Mouse (Mus musculus) common myeloid progenitor, adult 5-6 weeks (primary cell): ENCODE measurements at regions not wholly inside any gene's neighbourhood (a gene's known extent, or its start where the extent isn't known, plus 50 kb on each side); places are given as distances from the start of the nearest gene placed in this dataset.
"Not testable (repeated sequence)": the region's sequence is repeated elsewhere in the genome, so short reads cannot be mapped to it uniquely, and the experiment has no call there.

Experiments
- ATAC-seq: replicated peaks from 2 replicates; pipeline ENCODE4 v1.8.0; 2016; ENCODE audit warnings: low read depth, mild to moderate bottlenecking, moderate TSS enrichment, inconsistent platforms; ENCODE audit not compliant: poor library complexity, severe bottlenecking

- no peak for ATAC-seq
These were observed 645.0 kb upstream of the Gm19410 start for GRCm38 (mm10) chr8:35120612-35121011.

- no peak for ATAC-seq
These were observed 644.5 kb upstream of the Gm19410 start for GRCm38 (mm10) chr8:35121084-35121483.

DNA sequence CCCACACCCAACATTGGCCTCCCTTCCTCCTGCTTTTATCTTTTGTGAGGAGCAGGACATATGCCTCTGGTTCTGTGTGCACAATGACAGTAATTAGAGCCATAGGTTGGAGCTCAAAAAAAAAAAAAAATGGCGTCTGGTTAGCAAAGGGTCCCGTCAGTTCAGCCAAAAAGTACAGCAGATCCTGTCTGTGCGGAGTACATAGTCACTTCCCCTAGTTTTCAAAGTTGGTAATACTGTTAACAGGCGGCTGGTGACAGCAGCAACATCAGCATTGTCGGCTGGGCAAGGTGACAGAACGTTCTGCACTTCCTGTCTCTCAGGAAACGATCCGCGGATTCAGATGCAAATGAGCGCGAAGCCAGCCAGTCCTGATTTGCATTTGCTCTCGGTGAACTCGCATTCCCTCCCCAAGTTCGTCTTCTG, 642.4 kb upstream of the Gm19410 start:
- peak; percentile 97 for ATAC-seq

DNA sequence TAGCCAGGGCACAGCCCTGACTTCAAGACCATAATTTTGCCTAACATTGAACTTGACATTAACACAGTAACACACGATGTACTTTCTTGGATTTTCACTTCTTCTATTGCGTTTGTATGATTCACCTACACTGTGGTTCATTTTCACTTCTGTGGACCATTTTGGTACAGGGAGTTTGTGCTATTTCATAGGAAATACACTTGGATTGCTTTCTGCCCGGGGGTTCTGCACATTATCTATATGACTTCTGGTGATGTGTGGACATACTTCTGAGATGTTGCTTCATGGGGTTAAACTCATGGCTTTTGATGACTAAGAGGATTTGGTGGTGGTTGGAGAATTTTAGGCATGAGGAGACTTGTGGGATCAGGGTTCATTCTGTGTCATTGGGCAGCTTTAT, 640.4 kb upstream of the Gm19410 start:
- ATAC-seq: 0 out of 2 replicates have a peak, but pooled peaks have one; percentile 15

- ATAC-seq: no peak
These were observed 633.3 kb upstream of the Gm19410 start for GRCm38 (mm10) chr8:35132281-35132680.

DNA sequence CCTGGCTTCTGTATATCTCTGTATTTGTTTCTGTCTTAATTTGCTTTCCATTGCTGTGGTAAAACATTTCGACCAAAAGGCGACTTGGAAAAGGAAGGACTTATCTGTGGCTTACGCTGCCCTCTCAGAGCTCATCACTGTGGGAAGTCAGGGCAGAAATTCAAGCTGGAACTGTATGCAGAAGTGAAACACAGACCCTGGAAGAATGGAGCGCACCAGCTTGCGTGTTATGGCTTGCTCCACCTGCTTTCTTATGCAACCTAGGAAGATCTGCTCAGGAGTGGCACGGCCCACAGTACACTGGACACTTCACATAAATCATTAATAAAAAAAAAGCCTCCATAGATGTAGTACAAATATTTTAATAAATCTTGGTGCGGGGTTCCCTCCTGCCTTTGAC, 630.0 kb upstream of the Gm19410 start:
- peak; percentile 91 for ATAC-seq

GRCm38 (mm10) chr8:35136643-35137042, 628.9 kb upstream of the Gm19410 start:
- ATAC-seq: peak; percentile 57

DNA sequence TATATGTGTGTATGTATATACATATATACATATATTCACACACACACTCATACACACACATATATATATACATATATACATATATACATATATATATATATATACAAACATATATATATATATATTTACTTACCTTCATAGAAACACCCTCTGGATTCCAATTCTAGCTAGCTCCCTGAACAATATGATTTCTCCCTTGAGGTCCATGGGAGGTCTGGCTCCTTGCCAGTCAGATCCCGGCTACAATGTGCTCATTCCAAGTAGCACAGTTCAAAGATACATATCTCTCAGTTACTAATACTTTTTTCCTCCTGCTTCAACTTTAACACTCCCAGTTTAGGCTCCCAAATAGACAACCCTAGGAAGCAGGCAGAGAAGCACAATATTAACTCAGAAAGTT, 624.8 kb upstream of the Gm19410 start:
- ATAC-seq: no peak

- no peak for ATAC-seq
These were observed 622.5 kb upstream of the Gm19410 start for GRCm38 (mm10) chr8:35143018-35143656.

DNA sequence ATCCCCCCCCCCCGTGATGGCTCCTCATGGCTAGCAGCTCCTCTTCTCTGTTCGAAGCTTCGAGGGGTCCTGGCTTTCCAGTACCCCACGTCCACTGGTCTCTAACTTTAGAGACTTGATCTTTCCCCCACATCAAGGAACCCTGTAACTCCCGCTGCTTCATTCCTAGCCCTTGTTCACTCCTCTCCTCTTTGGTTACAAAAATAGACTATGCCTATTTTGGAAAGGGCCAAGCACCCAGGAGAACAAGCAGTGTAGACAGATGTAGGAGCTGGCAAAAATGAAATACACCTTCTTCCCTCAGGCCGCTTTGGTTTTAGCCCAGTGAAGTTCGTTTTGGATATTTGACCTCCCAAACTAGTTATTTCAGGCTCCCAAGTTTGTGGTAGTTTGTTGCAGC, 621.9 kb upstream of the Gm19410 start:
- no peak for ATAC-seq

DNA sequence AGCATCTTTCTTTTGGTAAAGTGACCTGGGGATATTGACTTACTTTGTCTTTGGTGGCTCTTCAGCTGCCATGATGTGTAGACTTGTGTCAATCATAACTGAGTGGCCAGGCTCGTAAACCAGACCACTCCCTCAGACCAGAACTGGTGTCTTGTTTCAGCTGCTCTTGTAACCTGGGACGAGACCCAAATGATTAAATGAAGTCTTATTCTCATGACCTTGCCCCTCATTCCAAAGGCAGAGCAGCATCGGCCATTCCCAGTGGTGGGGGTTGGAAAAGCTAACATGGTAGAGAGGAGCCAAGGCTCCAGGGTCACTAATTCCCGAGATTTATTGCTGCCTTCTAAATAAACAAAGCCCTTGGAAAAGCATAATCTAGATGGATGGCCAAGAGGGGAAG, 621.2 kb upstream of the Gm19410 start:
- no peak for ATAC-seq

GRCm38 (mm10) chr8:35147481-35147880, 618.1 kb upstream of the Gm19410 start:
- ATAC-seq: no peak

- ATAC-seq: no peak
These were observed 617.6 kb upstream of the Gm19410 start for GRCm38 (mm10) chr8:35147967-35148366.

DNA sequence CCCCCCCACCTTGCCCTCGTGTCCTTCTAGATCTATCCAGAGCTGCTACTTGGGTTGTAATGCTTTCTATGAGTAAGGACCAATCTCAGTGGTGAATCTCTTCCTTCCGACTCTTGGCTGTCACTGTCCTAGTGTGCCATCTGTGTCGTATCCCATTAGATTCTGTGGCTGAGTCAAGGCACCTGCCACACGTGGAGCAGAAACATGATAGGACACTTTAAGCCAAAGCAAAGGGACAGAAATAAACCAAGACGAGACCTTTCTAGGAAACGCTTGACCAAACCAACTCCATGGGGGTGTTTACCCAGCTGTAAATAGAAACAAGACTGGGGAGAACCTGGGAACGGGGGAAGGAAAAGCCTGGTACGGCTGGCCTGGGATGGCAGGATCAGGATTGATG, 613.0 kb upstream of the Gm19410 start:
- ATAC-seq: no peak

GRCm38 (mm10) chr8:35156272-35156671, 609.3 kb upstream of the Gm19410 start:
- no peak for ATAC-seq

DNA sequence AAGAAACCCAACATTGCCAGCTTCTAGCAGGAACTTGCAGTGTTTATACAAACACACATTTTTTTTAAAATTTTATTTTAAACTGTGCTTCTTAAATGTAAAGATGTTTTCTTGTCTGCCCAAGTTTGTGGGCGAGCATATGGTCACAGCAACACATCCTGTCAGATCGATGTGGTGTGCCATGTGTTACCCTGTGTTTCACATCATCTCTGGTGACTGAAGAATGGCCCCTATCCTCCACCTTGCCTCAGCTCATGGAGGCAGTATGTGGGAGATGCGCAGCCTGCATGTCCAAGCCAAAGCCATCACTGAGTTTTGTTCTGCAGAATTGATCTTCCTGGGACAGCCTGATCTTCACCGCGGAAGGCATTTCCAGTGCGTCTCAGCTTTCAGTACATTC, 607.9 kb upstream of the Gm19410 start:
- ATAC-seq: 0 out of 2 replicates have a peak, but pooled peaks have one; percentile 32

- peak; percentile 88 for ATAC-seq
These were observed 606.3 kb upstream of the Gm19410 start for GRCm38 (mm10) chr8:35159329-35159728.

DNA sequence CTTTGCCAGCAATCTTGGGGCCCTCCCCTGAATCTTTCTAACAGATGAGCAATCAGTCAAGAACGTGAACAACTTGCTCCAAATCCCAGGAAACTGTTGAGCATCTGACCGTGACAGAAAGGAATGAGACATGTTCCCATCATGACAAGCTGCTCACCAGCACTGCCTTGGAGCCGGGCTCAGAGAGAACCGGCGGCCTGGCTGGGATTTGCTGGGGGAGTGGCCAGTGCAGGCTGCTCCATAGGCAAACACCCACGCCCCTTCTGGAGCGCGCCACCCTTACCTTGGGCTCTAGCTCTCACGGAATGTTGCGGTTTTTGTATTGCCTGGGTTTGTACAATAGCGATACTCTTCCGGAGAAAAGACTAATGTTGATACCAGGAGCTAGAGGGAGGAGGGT, 605.4 kb upstream of the Gm19410 start:
- no peak for ATAC-seq

DNA sequence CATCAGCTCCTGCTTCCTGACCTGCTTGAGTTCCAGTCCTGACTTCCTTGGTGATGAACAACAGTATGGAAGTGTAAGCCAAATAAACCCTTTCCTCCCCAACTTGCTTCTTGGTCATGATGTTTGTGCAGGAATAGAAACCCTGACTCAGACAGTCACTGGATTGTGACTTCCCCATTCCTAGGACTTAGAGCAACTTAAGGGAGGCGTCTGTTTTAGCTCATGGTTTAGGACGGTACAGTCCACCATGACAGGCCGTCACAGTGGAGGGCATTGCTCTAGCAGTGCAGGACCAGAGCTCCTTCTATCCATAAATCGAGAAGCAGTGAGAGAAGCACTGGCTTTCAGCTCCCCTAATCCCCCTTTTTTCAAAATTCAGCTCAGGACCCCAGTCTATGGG, 603.4 kb upstream of the Gm19410 start:
- ATAC-seq: not testable (repeated sequence)

DNA sequence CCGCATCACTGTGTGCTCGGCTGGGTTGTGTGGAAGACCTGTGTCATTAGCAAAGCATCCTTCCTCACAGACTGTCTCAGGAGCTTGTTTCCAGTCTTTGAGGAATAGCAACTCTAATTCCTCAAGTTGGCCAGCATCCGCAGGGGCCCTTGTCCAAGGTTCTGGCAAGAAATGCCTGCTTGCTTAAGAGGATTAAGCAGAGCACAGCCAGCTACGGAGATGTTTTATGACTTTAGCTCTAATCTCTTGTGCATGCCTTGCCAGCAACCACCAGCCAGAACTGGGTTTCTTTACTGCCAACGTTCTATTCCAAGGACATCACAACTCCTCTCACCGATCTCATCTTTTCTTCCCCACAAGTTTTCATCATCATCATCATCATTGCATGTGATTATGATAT, 599.0 kb upstream of the Gm19410 start:
- ATAC-seq: no peak

DNA sequence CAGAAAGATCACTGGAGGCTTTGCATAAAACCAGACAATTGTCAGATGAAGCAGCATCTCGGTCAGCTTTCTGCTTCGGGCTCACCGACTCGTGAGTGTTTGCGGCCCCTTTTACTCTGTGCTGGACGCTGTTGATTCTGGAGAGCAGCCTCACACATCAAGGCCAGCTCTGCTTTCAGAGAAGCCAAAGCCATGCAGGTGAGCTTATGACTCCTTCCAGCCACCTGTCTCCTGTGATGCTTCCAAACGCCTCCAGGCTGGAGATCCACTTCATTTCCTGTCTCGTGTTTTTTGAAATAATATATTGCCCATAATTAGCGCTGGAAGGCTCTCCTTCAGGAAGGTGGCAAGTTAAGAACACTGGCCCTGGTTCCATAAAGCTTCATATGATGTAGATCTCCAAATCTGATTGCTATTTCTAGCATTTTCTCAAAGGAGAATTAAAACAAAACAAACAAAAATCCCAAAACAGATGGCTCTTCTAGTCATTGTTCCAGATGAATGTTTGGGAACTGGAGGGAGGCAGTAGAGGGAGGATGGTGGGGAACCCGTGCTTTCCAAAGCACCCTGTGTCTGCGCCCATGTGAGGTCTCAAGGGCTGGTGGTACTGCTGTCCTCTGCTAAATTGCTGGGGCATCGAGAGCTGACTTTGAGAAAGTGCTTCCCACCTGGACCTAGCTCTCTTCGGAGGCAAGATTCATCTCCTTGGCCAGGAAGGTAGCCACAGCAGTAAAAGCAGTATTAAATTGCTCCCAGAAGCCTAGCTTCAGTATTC, 593.9 kb upstream of the Gm19410 start:
- no peak for ATAC-seq

GRCm38 (mm10) chr8:35177314-35177713, 588.3 kb upstream of the Gm19410 start:
- ATAC-seq: no peak
